Mouse (Mus musculus) T-cell, adult 2 months (primary cell): Measurements from ENCODE around the gene Csnk2b.
"Not testable (repeated sequence)": the region's sequence is repeated elsewhere in the genome, so short reads cannot be mapped to it uniquely, and the experiment has no call there.

Source experiments
- DNase-seq: peaks from one replicate; pipeline ENCODE4 v3.0.0; 2022; ENCODE audit warnings: low spot score

The Csnk2b gene

DNA sequence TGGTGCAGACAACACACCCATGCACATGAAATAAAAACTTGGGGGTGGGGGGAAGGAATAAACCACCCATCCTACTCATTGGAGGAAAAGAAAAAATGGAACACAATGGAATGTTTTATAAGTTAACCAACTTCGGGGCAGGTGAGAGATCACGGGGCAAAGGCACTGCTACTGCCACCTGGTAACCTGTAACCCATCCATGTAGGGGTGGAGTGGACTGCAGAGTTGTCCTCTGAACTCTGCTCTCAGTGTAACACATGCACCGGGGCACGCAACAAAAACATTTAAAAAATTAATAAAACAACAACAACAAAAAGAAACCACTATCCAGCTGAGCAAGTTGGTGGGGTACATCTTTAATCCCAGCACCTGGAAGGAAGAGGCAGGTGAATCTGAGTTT lies 30.3 kb upstream of the Csnk2b start:
- DNase-seq = no peak

DNA sequence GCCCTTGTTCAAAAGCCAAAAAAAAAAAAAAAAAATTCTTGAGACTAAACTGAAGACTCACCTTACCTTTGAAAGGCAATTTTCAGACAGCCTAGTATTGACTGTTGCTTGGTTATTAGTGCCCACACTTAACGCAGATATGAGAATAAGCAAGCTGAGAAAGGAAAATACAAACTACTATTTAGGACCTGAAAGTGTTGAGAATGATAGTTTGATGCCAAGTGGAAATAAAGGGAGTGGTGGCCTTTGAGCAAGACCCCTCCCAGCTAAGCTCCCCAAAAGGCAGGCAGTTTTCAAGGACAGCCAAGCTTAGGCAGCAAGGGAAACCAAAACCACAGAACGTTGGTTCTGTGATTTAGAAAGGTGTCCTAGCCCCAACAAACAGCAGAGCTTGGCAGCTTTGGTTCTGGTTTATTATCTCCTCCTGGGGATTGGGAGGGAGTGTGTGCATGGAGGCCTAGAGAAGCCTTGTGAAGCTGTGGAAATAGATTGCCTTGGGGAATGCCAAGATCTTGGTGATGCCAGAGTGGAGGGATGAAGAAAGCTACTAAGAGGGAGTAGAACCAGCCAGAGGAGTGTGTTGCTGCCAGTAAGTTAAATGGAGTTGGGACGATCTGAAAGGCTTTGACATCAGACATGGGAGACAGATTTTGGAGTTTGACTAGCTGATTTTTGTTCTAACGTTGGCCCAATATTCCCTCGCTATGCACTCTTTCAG lies 26.2 kb upstream of the Csnk2b start:
- no peak for DNase-seq

DNA sequence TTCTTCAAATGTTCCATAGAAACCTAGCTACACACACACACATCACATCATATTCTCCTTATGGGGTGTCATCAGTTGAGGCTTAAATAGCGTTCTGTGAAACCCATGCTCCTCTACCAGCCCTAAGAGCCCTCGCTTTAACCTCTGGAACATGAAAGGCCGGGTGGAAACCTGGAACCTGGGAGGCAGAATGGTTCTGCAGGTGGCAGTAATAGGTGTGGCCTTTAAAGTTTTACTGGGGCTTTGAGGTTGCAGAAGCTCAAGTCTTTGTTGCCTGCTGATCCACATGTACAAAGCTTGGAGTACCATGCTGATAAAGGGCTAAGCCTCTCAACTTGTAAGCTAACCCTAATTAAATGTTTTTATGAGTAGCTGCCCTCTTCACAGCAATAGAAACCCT lies 25.5 kb upstream of the Csnk2b start:
- no peak for DNase-seq

DNA sequence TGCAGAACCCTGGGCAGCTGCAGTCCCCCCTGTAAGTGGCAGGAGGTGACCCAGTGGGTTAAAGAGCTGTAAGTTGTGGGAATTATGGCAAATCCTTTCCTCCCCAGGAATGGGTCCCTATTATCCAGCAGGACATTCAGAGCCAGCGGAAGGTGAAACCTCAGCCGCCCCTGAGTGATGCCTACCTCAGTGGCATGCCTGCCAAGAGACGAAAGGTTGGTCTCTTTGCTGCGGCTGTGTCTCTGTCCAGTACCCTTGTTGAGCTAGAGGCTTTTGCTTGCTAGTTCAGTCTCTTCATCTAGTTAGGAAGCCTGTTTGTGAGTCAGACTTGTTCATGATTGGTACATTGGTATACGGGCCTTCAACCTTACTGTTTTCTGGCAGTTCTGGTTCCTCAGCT lies 24.3 kb upstream of the Csnk2b start:
- no peak for DNase-seq

DNA sequence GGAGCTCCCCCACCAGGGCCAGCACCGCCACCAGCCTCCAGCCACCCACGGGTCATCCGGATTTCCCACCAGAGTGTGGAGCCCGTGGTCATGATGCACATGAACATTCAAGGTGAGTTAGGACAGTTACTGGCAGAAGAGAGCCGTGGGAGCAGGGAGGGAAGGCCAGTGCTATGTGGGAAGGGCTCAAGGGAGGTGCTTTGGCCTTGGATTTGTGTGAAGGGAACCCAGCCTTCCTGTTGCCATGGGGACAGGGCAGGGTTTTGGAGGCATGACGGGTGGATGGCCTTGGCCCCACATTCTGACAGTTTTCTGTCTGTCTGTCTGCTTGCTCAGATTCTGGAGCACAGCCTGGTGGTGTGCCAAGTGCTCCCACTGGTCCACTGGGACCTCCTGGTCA lies 20.1 kb upstream of the Csnk2b start:
- DNase-seq = no peak

DNA sequence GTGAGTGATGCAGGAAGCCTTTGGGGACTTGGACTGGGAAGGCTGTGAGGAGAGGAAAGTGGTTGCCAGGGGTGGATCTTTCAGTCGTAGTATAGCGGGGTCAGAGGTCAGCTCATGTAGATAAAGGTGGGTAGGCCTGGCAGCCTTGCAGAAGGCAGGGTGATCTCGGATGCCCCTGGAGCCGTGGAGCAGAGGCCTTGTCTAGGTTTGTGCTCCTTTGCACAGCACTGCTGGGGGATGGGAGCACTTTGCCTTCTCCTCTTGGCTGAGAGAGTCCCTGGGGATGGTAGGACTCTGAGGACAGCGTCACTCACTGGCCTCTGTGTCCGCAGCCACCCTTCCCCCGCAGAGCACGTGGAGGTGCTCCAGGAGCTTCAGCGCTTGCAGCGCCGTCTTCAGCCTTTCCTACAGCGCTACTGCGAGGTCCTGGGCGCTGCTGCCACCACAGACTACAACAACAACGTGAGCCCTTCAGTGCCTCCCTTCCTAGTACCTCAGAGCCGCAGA lies 18.7 kb upstream of the Csnk2b start:
- DNase-seq = no peak

DNA sequence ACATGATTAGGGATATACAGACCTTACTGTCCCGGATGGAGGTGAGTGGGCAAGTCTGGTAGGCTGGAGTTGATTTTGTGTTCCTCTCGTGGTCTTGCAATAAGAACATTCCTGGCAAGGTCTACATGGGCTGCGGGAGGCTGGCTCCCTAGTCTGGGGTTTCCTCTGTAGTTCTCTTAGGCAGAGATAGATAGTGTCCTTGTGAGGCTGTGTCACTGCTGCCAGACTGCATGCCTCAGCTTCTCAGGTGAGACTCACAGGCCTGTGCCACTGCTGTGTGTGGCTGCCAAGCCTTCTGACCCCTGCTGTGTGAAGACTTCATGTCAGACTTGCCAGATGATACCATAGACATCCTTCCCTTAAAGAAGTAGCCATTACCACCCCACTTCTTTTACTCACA lies 17.4 kb upstream of the Csnk2b start:
- no peak for DNase-seq

DNA sequence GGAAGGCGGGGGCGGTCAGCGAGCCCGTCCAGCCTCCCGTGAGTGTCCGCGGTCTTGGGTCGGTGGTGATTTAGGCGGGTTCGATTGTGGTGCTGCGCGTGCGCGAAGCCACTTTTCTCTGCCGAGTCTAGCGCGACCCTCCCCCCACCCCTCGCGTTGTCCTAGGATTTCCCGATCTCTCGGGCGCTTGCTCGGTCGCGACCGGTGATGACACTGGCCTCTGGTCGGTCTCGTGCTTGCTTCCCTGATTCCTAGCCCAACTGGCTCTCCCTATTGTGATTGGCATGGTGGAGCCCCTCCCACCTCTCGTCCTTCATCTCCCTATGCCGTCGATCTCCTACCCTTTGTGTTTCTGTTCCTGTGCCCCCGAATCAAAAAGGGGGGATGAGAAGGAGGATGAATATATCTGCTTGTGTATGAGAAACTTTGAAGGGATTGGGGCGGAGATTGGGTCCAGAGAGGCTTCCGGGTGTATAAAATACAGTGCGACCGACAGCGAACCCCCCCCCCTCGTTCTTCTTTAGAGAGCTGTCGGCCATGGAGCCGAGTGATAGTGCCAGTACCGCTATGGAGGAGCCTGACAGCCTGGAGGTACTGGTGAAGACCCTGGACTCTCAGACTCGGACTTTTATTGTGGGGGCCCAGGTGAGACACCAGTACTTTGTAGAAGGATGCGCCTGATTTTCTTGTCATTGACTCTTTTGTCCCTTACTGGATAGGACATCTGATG lies 13.9 kb upstream of the Csnk2b start:
- peak; percentile 46 for DNase-seq

DNA sequence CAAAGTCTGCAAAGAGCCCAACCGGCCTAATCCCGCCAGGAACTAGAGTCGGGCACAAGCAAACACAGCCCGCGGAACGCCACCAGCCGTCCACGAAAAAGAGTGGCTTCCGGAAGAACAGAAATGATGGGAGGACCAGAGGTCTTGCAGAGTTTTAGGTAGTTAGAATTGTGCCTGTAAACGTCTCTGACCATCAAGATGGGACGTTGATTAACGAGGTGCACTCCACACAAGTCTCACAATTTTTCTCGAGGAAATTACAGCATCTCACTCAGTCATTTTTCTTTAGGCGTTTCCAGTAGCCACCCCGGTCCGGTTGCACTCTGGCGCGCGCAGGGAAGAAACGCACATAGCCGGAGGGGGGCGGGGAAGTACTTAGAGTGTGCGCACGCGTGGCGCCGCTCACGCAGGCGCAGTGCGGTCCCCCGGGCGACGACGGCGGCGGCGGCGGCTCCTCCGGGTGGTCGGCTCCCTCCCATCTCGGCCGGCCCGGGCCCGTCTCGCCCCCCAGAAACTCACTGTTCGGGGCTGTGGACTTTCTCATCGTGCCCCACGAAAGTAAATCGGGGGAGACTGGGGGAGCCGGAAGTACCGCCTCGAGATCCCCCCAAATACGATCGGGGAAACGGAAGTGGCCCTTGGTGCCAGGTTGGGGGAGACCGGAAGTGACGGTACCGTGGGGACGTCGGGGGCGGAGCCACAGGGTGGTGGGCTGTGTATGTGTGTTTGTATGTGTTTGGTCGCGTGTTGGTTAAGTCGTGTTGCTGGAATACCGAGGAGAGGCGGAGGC lies 13.1 kb upstream of the Csnk2b start, which contains the start of gene Bag6:
Gene Bag6 (plus strand): TSS at position 378 of the 790 bp plus-strand sequence.
- peak; percentile 95 for DNase-seq

DNA sequence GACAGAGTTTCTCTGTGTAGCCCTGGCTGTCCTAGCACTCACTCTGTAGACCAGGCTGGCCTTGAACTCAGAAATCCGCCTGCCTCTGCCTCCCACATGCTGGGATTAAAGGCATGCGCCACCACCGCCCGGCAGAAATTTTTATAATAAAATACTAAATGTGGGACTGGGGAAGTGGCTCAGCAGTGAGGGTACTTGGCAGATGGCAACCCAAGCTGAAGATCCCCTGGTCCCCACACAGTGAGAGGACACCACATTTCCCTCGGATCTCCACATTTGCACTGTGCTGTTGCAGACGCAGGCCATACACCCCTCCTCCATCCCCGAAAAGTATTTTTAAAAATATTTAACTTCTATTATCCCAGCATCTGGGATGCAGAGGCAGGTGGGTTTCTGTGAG lies 11.7 kb upstream of the Csnk2b start:
- no peak for DNase-seq

DNA sequence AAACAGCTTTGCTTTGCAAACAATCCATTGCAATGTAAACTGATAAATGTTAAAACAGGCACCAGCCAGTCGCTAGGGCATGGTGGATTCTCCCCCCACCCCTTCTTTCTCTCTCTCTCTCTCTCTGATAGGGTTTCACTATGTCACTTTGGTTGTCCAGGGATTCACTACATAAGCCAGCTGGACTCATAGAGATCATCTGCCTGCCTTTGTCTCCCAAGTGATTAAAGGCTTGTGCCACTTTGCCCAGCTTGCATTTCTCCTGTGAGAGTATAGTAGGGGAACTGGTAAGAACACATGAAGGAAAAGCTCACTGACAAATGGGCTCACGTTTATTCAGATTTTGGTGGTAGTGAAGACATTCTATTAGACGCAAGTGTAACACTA lies 10.3 kb upstream of the Csnk2b start:
- DNase-seq = no peak

DNA sequence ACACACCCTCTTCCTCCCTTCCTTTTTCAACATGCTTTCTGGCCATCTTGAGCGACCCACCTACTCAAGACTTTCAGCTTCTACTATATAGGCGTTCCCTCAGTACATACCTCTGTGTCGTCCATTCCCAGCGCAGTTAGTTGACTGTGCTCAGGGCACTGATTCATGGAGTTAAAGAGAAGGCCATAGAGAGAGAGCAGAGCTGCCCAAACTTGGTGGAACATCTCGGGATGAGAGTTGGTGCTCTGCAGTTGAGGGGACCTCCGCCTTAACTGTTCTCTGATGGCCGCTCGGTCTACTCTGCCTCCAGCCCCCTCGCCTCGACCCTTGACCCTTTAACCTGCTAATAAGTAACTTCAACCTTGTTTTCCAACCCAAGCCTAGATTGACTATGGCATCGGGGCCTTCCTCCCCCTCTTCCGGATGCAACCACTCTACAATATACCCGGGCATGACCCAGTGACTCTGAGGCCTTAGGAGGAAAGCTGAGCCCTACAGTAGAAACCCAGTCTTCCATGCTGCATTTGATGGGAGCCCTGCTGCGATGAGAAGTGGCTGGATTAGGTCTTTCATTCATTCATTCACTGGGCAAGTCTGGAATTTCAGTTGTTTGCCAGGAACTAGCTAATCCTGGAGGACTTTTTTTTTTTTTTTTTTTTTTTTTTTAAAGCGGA lies 9.8 kb upstream of the Csnk2b start, which contains the start of gene Apom:
Gene Apom (minus strand): TSS at position 551 of the 674 bp plus-strand sequence.
- DNase-seq = no peak

DNA sequence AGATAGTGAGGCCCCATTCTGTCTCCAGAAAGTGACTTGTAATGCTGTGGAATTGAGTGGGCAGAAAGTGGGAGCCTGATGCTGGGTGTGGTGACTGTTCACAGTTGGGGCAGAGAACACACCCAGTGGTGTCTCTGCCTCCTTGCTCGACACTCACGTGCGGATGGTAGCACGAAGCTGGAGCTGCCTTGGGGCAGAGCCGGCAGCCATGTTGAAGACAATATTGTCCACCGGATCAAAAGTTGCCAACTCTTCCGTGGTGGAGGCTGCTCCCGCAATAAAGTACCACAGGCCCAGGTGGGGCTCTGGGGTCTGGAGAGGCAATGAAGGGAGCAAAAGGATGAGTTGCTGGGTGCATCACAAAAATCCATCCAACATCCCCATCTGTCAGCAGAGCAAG lies 9.2 kb upstream of the Csnk2b start:
- no peak for DNase-seq

DNA sequence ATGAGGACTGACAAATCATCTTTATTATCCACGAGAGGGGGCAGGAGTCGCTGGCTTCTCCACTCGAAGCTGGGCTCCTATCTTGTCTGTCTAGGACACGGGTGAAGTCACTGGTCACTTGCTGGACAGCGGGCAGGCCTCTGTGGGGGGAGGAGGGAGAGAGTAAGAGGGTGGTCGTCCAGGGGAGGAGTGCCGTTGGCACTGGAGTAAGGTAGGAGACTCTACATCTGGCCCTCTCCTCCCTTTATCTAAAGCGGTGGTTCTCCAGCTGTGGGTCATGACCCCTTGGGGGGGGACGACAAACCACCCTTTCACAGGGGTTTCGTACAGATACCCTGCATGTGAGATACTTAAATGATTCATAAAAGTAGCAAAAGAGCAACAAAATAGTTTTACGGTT lies 7.1 kb upstream of the Csnk2b start:
- no peak for DNase-seq

DNA sequence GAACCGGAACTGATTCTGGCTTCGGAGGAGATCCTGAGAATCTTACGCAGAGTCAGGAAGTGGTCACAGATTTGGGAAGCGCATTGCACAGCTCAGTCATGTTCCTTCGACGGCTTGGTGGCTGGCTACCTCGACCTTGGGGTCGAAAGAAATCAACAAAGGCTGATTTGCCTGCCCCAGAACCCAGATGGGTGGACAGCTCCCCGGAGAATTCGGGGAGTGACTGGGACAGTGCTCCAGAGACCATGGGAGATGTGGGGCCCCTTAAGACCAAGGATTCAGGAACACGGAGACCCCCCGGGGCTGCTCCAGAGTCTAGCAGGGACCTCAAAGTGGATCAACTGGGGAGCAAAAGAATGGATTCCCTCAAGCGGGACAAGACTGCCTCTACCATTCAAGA lies 5.2 kb upstream of the Csnk2b start:
- DNase-seq = no peak

DNA sequence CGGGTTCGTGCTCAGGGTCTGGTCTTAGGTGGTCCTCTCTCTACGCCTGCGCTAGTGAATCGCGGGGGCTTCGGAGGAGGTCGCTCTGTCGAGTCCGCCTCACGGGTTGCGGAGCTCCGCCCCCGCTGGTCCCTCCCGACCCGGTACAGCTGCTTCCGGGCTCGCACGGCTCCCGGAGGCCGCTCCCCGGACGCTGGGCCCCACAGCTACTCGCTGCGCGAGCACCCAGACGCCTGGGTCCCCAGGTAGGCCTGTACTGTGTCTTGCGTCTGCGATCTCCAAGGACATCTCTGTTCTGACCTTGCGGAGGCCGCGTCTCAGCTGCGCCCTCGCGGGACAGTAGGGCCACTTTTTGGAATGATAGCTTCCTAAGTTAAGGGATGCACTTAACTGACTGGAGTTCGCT lies 4.4 kb upstream of the Csnk2b start, which contains the start of gene D17H6S53E:
Gene D17H6S53E (plus strand): TSS at position 168 of the 406 bp plus-strand sequence.
- peak; percentile 78 for DNase-seq

DNA sequence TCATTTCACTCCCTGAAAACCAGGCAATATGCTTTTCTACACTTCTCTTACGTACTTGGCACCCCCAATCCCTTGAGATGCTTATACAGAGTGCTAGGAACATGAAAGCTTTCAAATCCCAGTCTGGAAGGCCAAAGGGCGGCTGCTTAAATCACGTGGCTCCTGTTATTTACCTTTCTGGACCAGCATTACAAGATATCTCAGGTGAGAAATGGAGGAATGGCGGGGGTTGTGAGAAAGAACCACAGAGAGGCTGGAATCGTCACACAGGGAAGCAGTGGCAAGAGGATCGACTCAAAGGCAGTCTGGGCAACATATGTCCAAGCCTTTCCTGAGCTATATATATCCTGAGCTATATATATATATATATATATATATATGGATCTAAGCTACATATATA lies 3.7 kb upstream of the Csnk2b start:
- no peak for DNase-seq

DNA sequence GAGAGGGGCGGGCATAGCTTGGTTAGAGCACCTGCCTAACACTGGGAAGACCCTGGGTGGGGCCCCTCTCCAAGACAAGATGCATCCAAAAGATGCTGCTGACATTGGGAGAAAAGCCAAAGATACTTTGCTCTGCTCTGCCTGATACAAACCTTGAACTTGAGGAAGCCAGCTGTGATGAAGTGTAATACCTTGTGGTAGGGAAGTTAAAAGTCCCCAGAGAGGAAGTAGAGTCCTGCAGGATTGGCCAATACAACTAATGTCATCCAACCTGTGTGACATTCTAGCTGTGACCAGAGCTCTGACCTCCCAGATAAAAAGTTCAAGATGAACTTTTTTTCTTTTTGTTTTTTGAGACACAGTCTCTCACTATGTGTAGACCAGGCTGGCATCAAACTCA lies 3.2 kb upstream of the Csnk2b start:
- no peak for DNase-seq

DNA sequence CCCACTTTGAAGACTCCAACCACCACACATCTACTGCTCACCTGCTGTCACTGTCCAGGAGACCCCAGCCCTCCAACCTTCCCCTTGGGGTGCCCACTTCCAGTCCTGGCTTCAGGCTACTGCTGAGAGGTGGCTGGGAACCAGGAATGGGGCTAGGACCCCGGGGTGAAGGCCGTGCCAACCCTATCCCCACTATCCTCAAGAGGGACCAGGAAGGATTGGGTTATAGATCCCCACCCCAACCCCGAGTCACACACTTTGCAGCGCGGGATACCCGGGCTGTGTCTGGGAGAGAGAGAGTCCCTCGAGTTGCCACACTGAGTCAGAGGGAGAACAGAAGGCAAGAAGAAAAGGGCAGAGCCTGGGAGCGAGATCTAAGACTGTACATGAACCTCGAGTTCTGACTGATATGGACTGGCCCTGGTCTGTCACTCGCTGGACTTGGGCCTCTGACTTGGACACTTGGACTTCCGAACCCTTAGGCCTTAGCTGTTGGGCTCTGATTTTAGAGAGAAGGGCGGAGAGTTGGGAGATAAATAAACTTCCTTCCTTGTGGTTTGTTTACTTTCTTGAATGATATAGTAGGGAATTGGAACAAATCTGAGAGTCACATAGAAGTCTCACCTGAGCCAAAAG lies 2.5 kb upstream of the Csnk2b start:
- not testable (repeated sequence) for DNase-seq

DNA sequence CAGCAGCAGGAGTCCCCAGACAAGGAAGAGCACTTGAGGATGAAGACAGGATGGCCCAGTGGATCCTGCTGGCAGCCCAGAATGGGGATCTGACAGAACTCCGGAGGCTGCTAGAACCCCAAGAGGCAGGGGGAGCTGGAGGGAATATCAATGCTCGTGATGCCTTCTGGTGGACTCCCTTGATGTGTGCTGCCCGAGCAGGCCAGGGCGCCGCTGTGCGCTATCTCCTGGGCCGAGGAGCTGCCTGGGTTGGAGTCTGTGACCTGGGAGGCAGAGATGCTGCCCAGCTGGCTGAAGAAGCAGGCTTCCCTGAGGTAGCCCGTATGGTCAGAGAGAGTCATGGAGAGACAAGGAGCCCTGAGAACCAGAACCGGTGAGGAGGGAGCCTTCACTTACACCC lies 1.4 kb upstream of the Csnk2b start:
- DNase-seq = not testable (repeated sequence)

DNA sequence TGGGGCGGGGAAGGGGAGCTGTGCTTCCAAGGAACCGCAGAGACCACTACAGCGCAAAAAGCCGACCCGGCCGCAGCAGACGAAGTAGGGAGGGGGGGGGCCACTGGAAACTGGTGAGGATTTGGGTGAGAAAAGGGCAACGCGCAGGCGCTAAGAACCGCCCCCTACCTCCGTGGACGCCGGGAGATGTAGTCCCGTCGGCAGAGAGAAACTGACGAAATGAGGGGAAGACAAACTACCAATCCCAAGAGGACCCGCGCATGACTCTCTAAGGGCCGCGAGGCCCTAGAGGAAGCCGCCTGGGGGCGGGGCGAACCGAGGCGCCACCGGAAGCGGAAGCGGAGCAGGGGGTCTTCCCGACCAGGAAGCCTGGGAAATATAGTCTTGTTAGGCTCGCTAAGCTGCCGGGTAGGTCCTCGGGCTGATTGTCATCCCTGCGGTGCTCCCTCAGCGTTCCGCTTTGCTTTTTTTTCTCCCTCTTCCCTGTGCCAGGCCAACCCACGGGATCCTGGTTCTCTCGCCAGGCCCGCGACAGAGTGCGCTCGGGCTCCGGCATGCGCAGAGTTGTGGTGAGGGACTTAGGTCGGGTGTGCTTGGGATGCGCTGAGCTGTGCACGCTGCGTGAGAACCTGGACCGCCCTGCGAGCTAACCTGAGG lies 582 bp downstream of the Csnk2b start, which contains the start of gene Gpank1:
Gene Gpank1 (plus strand): TSS at position 313 of the 657 bp plus-strand sequence.
- peak; percentile 99 for DNase-seq
